Mouse (Mus musculus) midbrain, postnatal 0 days (tissue): Measurements from ENCODE around the gene Ccdc106. TPM values are rescaled to one million over a fixed set of nuclear protein-coding genes. Genes with fewer than 3 reads are reported as not detected.

ENCODE experiments used
- ATAC-seq: fragments of 200-750 bp; cut with Nextera tagmentation; 2 replicates; pipeline ENCODE4 v1.8.0; 2017; ENCODE audit warnings: moderate number of reproducible peaks, mild to moderate bottlenecking, moderate TSS enrichment, moderate library complexity; ENCODE audit not compliant: low FRiP score
- DNase-seq: peaks from one replicate; pipeline ENCODE4 v3.0.0-alpha.2; 2015; ENCODE audit warnings: low spot score
- H3K27ac ChIP-seq: fragments of 300-500 bp; sonication (generic); 2 replicates; pipeline ENCODE4 v1.5.1; 2014; ENCODE audit warnings: low read depth, mild to moderate bottlenecking, low read length, mixed read lengths
- H3K27me3 ChIP-seq: fragments of 300-500 bp; sonication (generic); 2 replicates; pipeline ENCODE4 v1.6.1; 2014; ENCODE audit warnings: low read length, control low read depth, mixed read lengths; ENCODE audit not compliant: insufficient read depth
- H3K36me3 ChIP-seq: fragments of 300-500 bp; sonication (generic); 2 replicates; pipeline ENCODE4 v1.6.1; 2014; ENCODE audit warnings: low read length, control low read depth, mixed read lengths; ENCODE audit not compliant: insufficient read depth
- H3K4me1 ChIP-seq: fragments of 300-500 bp; sonication (generic); 2 replicates; pipeline ENCODE4 v1.6.1; 2014; ENCODE audit warnings: mild to moderate bottlenecking, control low read depth, antibody characterized with exemption, low read length, mixed read lengths; ENCODE audit not compliant: insufficient read depth
- H3K4me2 ChIP-seq: fragments of 300-500 bp; sonication (generic); 2 replicates; pipeline ENCODE4 v1.6.1; 2014; ENCODE audit warnings: low read depth, mild to moderate bottlenecking, low read length, mixed read lengths; ENCODE audit not compliant: poor library complexity, severe bottlenecking
- H3K4me3 ChIP-seq: fragments of 300-500 bp; sonication (generic); 2 replicates; pipeline ENCODE4 v1.5.1; 2014; ENCODE audit warnings: low read depth, mild to moderate bottlenecking, low read length, moderate library complexity
- H3K9ac ChIP-seq: fragments of 300-500 bp; sonication (generic); replicated peaks from 2 replicates; pipeline ENCODE4 v1.6.1; 2014; ENCODE audit warnings: mild to moderate bottlenecking, low read length, moderate library complexity, mixed read lengths; ENCODE audit not compliant: poor library complexity, severe bottlenecking
- H3K9me3 ChIP-seq: fragments of 300-500 bp; sonication (generic); 2 replicates; pipeline ENCODE4 v1.6.1; 2016; ENCODE audit warnings: low read length, control low read depth
- CTCF ChIP-seq: IDR thresholded peaks from 2 replicates; pipeline ENCODE4 v1.5.1; 2016; ENCODE audit warnings: antibody characterized with exemption, mild to moderate bottlenecking
- WGBS: fragments of 180-500 bp; shearing (Covaris S2); extraction: QIAGEN DNeasy Blood & Tissue Kit; methylation state at CpG from one replicate; pipeline ENCODE4 v1.1.7; 2014; 5-methylcytosine and 5-hydroxymethylcytosine counted together
- polyA plus RNA-seq: library from polyadenylated mRNA; unstranded; fragments of >200 nt; fragmentation: Nextera tagmentation; extraction: Ambion mirVana; gene quantifications from 2 replicates; pipeline ENCODE4 v1.2.1, GENCODE M21; 2015
- total RNA-seq: library from RNA; depleted of rRNA; stranded (reverse); fragments of >200 nt; gene quantifications from 2 replicates; pipeline ENCODE4 v1.2.3, GENCODE M21; 2014

The Ccdc106 gene
- total and polyA plus RNA-seq, 2 experiments from 2014 or later, result 68.8 to 75.4 TPM

DNA sequence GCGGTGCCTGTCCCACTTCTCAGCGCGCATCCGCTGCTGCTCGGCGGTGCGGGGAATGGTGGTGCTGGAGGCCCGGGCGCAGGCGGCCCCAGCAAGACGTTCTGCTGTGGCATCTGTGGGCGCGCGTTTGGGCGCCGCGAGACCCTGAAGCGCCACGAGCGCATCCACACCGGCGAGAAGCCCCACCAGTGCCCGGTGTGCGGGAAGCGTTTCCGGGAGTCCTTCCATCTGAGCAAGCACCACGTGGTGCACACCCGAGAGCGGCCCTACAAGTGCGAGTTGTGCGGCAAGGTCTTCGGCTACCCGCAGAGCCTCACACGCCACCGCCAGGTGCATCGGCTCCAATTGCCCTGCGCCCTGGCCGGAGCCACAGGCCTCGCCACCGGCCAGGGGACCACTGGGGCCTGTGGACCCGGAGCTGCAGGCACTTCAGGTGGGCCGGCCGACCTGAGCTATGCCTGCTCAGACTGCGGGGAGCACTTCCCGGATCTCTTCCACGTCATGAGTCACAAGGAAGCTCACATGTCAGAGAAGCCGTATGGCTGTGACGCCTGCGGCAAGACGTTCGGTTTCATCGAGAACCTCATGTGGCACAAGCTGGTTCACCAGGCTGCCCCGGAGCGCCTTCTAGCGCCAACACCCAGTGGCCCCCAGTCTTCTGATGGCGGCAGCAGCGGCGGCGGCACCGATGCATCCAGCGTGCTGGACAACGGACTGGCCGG, 10.4 kb downstream of the Ccdc106 start:
- H3K36me3 ChIP-seq, result peaks cover 71% of the 10 kb centered on the region
- H3K27ac ChIP-seq, result no peak overlapping the region
- no peak for ATAC-seq
- H3K4me3 ChIP-seq, result no peak overlapping the region
- H3K4me1 ChIP-seq, result no peaks in the 10 kb centered on the region
- H3K9me3 ChIP-seq, result peaks cover 21% of the 10 kb centered on the region; the same call in 1 of the 2 replicates
- H3K4me2 ChIP-seq, result no peak overlapping the region
- 89% methylated on average over 62 of the region's 63 CpGs for WGBS
- no peak overlapping the region for H3K9ac ChIP-seq
- DNase-seq, result no peak
- no peak for TF ChIP-seq CTCF
- H3K27me3 ChIP-seq, result no peaks in the 10 kb centered on the region

- Histone ChIP-seq H3K27me3 (no peaks in the 10 kb centered on the region), H3K4me2 (no peak overlapping the region), H3K9ac (no peak overlapping the region), H3K36me3 (peaks cover 76% of the 10 kb centered on the region), H3K4me1 (no peaks in the 10 kb centered on the region), H3K9me3 (peaks cover 21% of the 10 kb centered on the region; the same call in 1 of the 2 replicates), H3K4me3 (no peak overlapping the region), H3K27ac (no peak overlapping the region)
- WGBS, result 83% methylated on average over 46 of the region's 46 CpGs
- no peak for TF ChIP-seq CTCF
- no peak for ATAC-seq
- no peak for DNase-seq
Measured at GRCm38 (mm10) chr7:5031496-5031895, 11.1 kb downstream of the Ccdc106 start.

GRCm38 (mm10) chr7:5033818-5034217, 13.5 kb downstream of the Ccdc106 start, which contains the start of gene 4632433K11Rik:
TSS of gene 4632433K11Rik (plus strand) at chr7:5034118.
- H3K9ac ChIP-seq, result no peak within 1 kb of the TSS
- H3K4me3 ChIP-seq, result no peak within 1 kb of the TSS
- H3K36me3 ChIP-seq, result peaks cover 63% of the 10 kb centered on the region
- DNase-seq (no peak), ATAC-seq (no peak)
- TF ChIP-seq CTCF, result no peak
- 93% methylated on average over 3 of the region's 3 CpGs for WGBS
- H3K9me3 ChIP-seq, result peaks cover 21% of the 10 kb centered on the region; the same call in 1 of the 2 replicates
- H3K4me2 ChIP-seq, result no peak within 1 kb of the TSS
- no peak within 1 kb of the TSS for H3K27ac ChIP-seq
- peaks cover 6% of the 10 kb centered on the region; the same call in 1 of the 2 replicates for H3K4me1 ChIP-seq
- no peaks in the 10 kb centered on the region for H3K27me3 ChIP-seq

GRCm38 (mm10) chr7:5035628-5036027, 15.3 kb downstream of the Ccdc106 start:
- Histone ChIP-seq H3K27ac (no peak overlapping the region), H3K36me3 (peaks cover 45% of the 10 kb centered on the region), H3K4me3 (no peak overlapping the region), H3K27me3 (no peaks in the 10 kb centered on the region), H3K4me1 (peaks cover 6% of the 10 kb centered on the region; the same call in 1 of the 2 replicates), H3K9me3 (peaks cover 11% of the 10 kb centered on the region; the same call in 1 of the 2 replicates), H3K9ac (no peak overlapping the region), H3K4me2 (no peak overlapping the region)
- no peak for TF ChIP-seq CTCF
- ATAC-seq (no peak), DNase-seq (no peak)
- 95% methylated on average over 17 of the region's 17 CpGs for WGBS

GRCm38 (mm10) chr7:5036136-5036535, 15.8 kb downstream of the Ccdc106 start:
- Histone ChIP-seq H3K9ac (no peak overlapping the region), H3K4me3 (no peak overlapping the region), H3K4me2 (no peak overlapping the region), H3K9me3 (0 out of 2 replicates have a peak, but pooled peaks cover 8% of the 10 kb centered on the region), H3K4me1 (peaks cover 6% of the 10 kb centered on the region; the same call in 1 of the 2 replicates), H3K27ac (no peak overlapping the region), H3K27me3 (no peaks in the 10 kb centered on the region), H3K36me3 (peaks cover 40% of the 10 kb centered on the region)
- WGBS, result 96% methylated on average over 9 of the region's 9 CpGs
- ATAC-seq (no peak), DNase-seq (no peak)
- no peak for TF ChIP-seq CTCF

GRCm38 (mm10) chr7:5037026-5037425, 16.7 kb downstream of the Ccdc106 start:
- 94% methylated on average over 7 of the region's 7 CpGs for whole genome bisulfite sequencing
- Histone ChIP-seq H3K9ac (no peak overlapping the region), H3K4me2 (no peak overlapping the region)

More at GRCm38 (mm10) chr7:5037026-5037425, 16.7 kb downstream of the Ccdc106 start:
- Histone ChIP-seq H3K27ac (no peak overlapping the region), H3K4me1 (peaks cover 6% of the 10 kb centered on the region; the same call in 1 of the 2 replicates), H3K4me3 (no peak overlapping the region), H3K27me3 (no peaks in the 10 kb centered on the region), H3K9me3 (no peaks in the 10 kb centered on the region), H3K36me3 (peaks cover 31% of the 10 kb centered on the region)
- no peak for TF ChIP-seq CTCF
- DNase-seq (no peak), ATAC-seq (no peak)
